Mouse (Mus musculus) myocyte (in vitro differentiated cells): ENCODE measurements at regions not wholly inside any gene's neighbourhood (a gene's known extent, or its start where the extent isn't known, plus 50 kb on each side); places are given as distances from the start of the nearest gene placed in this dataset.

Experiments used
- MAX ChIP-seq: IDR thresholded peaks from one replicate; pipeline ENCODE4 v1.6.1; 2011; ENCODE audit warnings: low read depth, mild to moderate bottlenecking, control low read depth
- POLR2A ChIP-seq: IDR thresholded peaks from one replicate; pipeline ENCODE4 v1.6.1; 2011; ENCODE audit warnings: low read depth, mild to moderate bottlenecking, control low read depth, moderate library complexity; ENCODE audit not compliant: insufficient read length
- TCF12 ChIP-seq: IDR thresholded peaks from one replicate; pipeline ENCODE4 v1.6.1; 2011; ENCODE audit warnings: mild to moderate bottlenecking, control low read depth; ENCODE audit not compliant: poor library complexity, insufficient read depth, severe bottlenecking
- TCF3 ChIP-seq: IDR thresholded peaks from one replicate; pipeline ENCODE4 v1.6.1; 2011; ENCODE audit warnings: low read depth, control low read depth; ENCODE audit not compliant: insufficient read length

DNA sequence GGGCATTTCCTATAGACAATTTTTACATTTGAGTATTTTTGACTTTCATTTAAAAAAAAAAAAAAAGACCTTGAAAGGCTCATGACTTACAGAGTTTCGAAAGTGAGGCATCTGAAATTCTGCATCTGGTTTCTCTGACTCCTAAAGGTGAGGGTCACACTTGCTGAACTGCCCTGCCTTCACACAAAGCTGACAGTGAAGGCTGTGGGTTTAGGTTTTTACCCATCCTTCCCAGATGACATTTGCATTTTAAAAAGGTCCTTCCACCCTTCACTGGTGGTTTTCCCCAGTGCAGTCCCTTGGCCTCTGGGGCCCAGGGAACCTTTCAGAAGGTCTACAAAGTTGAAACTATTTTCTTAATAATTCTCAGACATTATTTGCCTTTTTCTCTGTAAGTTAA, 76.4 kb upstream of the Slit3 start:
- TF ChIP-seq POLR2A, result no peak
- no peak for TF ChIP-seq TCF12
- TF ChIP-seq TCF3, result no peak
- no peak for TF ChIP-seq MAX
